Mouse (Mus musculus): Measurements from ENCODE around the gene Xlr5a. TPM values are rescaled to one million over a fixed set of nuclear protein-coding genes. Genes with fewer than 3 reads are reported as not detected.
"Not testable (repeated sequence)": the region's sequence is repeated elsewhere in the genome, so short reads cannot be mapped to it uniquely, and the experiment has no call there.

Xlr5a gene
- total RNA-seq (2014; rRNA removed; ENCODE audit: low replicate concordance) (not detected in 2 replicates), polyA plus RNA-seq (2015; fragmentation: Nextera tagmentation; extraction: Ambion mirVana) (not detected in 2 replicates)

- H3K4me1 ChIP-seq (ENCODE audit: control insufficient read depth, insufficient read depth); H3K9ac ChIP-seq (replicated peaks; ENCODE audit: low read depth, low read length); H3K4me3 ChIP-seq (ENCODE audit: low read depth, low read length); H3K9me3 ChIP-seq (replicated peaks; ENCODE audit: control insufficient read depth, low read length); H3K36me3 ChIP-seq (replicated peaks; ENCODE audit: control insufficient read depth, insufficient read depth, low read length); ATAC-seq (ENCODE audit: insufficient read depth, low read depth); H3K27me3 ChIP-seq (ENCODE audit: control insufficient read depth, insufficient read depth, low read length); H3K4me2 ChIP-seq (ENCODE audit: low read depth, low read length); DNase-seq (ENCODE audit: low spot score); H3K27ac ChIP-seq (ENCODE audit: low read depth): not testable (repeated sequence)
- 82% methylated on average over 10 of the region's 17 CpGs for WGBS
Measured at GRCm38 (mm10) chrX:73292876-73293275, at the start of gene Xlr5a, which contains the start of gene Xlr5c. TSS of gene Xlr5a (minus strand) at chrX:73292976. TSS of gene Xlr5c (minus strand) at chrX:73292976.

- Histone ChIP-seq H3K27me3 (ENCODE audit: control insufficient read depth, insufficient read depth, low read length) (no peaks in the 10 kb centered on the region), H3K36me3 (replicated peaks; ENCODE audit: control insufficient read depth, insufficient read depth, low read length) (no peaks in the 10 kb centered on the region), H3K4me3 (ENCODE audit: low read depth, low read length) (peak within 1 kb of the TSS; percentile 59), H3K4me2 (ENCODE audit: low read depth, low read length) (peak within 1 kb of the TSS; percentile 67), H3K9ac (replicated peaks; ENCODE audit: low read depth, low read length) (peak within 1 kb of the TSS; percentile 70), H3K9me3 (replicated peaks; ENCODE audit: control insufficient read depth, low read length) (no peaks in the 10 kb centered on the region), H3K27ac (ENCODE audit: low read depth) (peak within 1 kb of the TSS; percentile 76), H3K4me1 (ENCODE audit: control insufficient read depth, insufficient read depth) (peaks cover 8% of the 10 kb centered on the region)
- peak; percentile 52 for DNase-seq (ENCODE audit: low spot score)
- TF ChIP-seq EP300 (IDR thresholded peaks at IDR 0.05; ENCODE audit: low read depth), result no peak
- no peak for TF ChIP-seq CTCF (IDR thresholded peaks at IDR 0.05; ENCODE audit: low read depth)
- ATAC-seq (ENCODE audit: insufficient read depth, low read depth), result peak; percentile 94
- WGBS, result 15% methylated on average over 36 of the region's 37 CpGs
Measured at GRCm38 (mm10) chrX:73342483-73342895, 49.7 kb upstream of the Xlr5a start, which contains the start of gene Zfp275. TSS of gene Zfp275 (plus strand) at chrX:73342621.

GRCm38 (mm10) chrX:73342068-73342467 lies 49.3 kb upstream of the Xlr5a start:
- DNase-seq (ENCODE audit: low spot score), result no peak
- H3K36me3 ChIP-seq (replicated peaks; ENCODE audit: control insufficient read depth, insufficient read depth, low read length), result no peaks in the 10 kb centered on the region
- H3K4me3 ChIP-seq (ENCODE audit: low read depth, low read length), result peak overlapping the region; percentile 59
- no peaks in the 10 kb centered on the region for H3K9me3 ChIP-seq (replicated peaks; ENCODE audit: control insufficient read depth, low read length)
- no peak overlapping the region for H3K9ac ChIP-seq (replicated peaks; ENCODE audit: low read depth, low read length)
- H3K27ac ChIP-seq (ENCODE audit: low read depth), result no peak overlapping the region
- H3K4me1 ChIP-seq (ENCODE audit: control insufficient read depth, insufficient read depth), result peaks cover 8% of the 10 kb centered on the region
- ATAC-seq (ENCODE audit: insufficient read depth, low read depth), result no peak
- no peaks in the 10 kb centered on the region for H3K27me3 ChIP-seq (ENCODE audit: control insufficient read depth, insufficient read depth, low read length)
- whole genome bisulfite sequencing, result 44% methylated on average over 3 of the region's 3 CpGs
- peak overlapping the region; percentile 67 for H3K4me2 ChIP-seq (ENCODE audit: low read depth, low read length)
- no peak for TF ChIP-seq CTCF (IDR thresholded peaks at IDR 0.05; ENCODE audit: low read depth)
- no peak for TF ChIP-seq EP300 (IDR thresholded peaks at IDR 0.05; ENCODE audit: low read depth)

- Histone ChIP-seq H3K27me3 (ENCODE audit: control insufficient read depth, insufficient read depth, low read length) (no peaks in the 10 kb centered on the region), H3K9ac (replicated peaks; ENCODE audit: low read depth, low read length) (no peak overlapping the region), H3K36me3 (replicated peaks; ENCODE audit: control insufficient read depth, insufficient read depth, low read length) (no peaks in the 10 kb centered on the region), H3K4me3 (ENCODE audit: low read depth, low read length) (no peak overlapping the region), H3K4me2 (ENCODE audit: low read depth, low read length) (no peak overlapping the region), H3K9me3 (replicated peaks; ENCODE audit: control insufficient read depth, low read length) (no peaks in the 10 kb centered on the region), H3K4me1 (ENCODE audit: control insufficient read depth, insufficient read depth) (peaks cover 8% of the 10 kb centered on the region), H3K27ac (ENCODE audit: low read depth) (no peak overlapping the region)
- ATAC-seq (ENCODE audit: insufficient read depth, low read depth) (no peak), DNase-seq (ENCODE audit: low spot score) (no peak)
- 58% methylated on average over 1 of the region's 1 CpGs for WGBS
- TF ChIP-seq CTCF (IDR thresholded peaks at IDR 0.05; ENCODE audit: low read depth) (no peak), EP300 (IDR thresholded peaks at IDR 0.05; ENCODE audit: low read depth) (no peak)
Measured at GRCm38 (mm10) chrX:73341473-73341872, 48.7 kb upstream of the Xlr5a start.

GRCm38 (mm10) chrX:73336740-73337139 lies 44.0 kb upstream of the Xlr5a start, which contains the start of gene Gm45015:
TSS of gene Gm45015 (minus strand) at chrX:73336840.
- no peak within 1 kb of the TSS for H3K27ac ChIP-seq (ENCODE audit: low read depth)
- no peak for ATAC-seq (ENCODE audit: insufficient read depth, low read depth)
- 78% methylated on average over 4 of the region's 4 CpGs for WGBS

GRCm38 (mm10) chrX:73333548-73333947 lies 40.8 kb upstream of the Xlr5a start:
- Histone ChIP-seq H3K4me2 (ENCODE audit: low read depth, low read length) (no peak overlapping the region), H3K4me1 (ENCODE audit: control insufficient read depth, insufficient read depth) (no peaks in the 10 kb centered on the region)
- ATAC-seq (ENCODE audit: insufficient read depth, low read depth), result no peak

More at GRCm38 (mm10) chrX:73336740-73337139, 44.0 kb upstream of the Xlr5a start, which contains the start of gene Gm45015:
- Histone ChIP-seq H3K4me2 (ENCODE audit: low read depth, low read length) (no peak within 1 kb of the TSS), H3K9me3 (replicated peaks; ENCODE audit: control insufficient read depth, low read length) (no peaks in the 10 kb centered on the region), H3K27me3 (ENCODE audit: control insufficient read depth, insufficient read depth, low read length) (no peaks in the 10 kb centered on the region), H3K36me3 (replicated peaks; ENCODE audit: control insufficient read depth, insufficient read depth, low read length) (no peaks in the 10 kb centered on the region), H3K4me3 (ENCODE audit: low read depth, low read length) (no peak within 1 kb of the TSS), H3K4me1 (ENCODE audit: control insufficient read depth, insufficient read depth) (no peaks in the 10 kb centered on the region), H3K9ac (replicated peaks; ENCODE audit: low read depth, low read length) (no peak within 1 kb of the TSS)
- DNase-seq (ENCODE audit: low spot score), result no peak
- TF ChIP-seq CTCF (IDR thresholded peaks at IDR 0.05; ENCODE audit: low read depth) (no peak), EP300 (IDR thresholded peaks at IDR 0.05; ENCODE audit: low read depth) (no peak)

More at GRCm38 (mm10) chrX:73333548-73333947, 40.8 kb upstream of the Xlr5a start:
- no peak for TF ChIP-seq CTCF (IDR thresholded peaks at IDR 0.05; ENCODE audit: low read depth)
- Histone ChIP-seq H3K27ac (ENCODE audit: low read depth) (no peak overlapping the region), H3K9me3 (replicated peaks; ENCODE audit: control insufficient read depth, low read length) (no peaks in the 10 kb centered on the region), H3K27me3 (ENCODE audit: control insufficient read depth, insufficient read depth, low read length) (no peaks in the 10 kb centered on the region), H3K9ac (replicated peaks; ENCODE audit: low read depth, low read length) (no peak overlapping the region), H3K4me3 (ENCODE audit: low read depth, low read length) (no peak overlapping the region), H3K36me3 (replicated peaks; ENCODE audit: control insufficient read depth, insufficient read depth, low read length) (no peaks in the 10 kb centered on the region)
- DNase-seq (ENCODE audit: low spot score), result no peak
